Mouse (Mus musculus) forebrain, embryonic 11.5 days (tissue): ENCODE results near the gene Prkcb. TPM values are rescaled to one million over a fixed set of nuclear protein-coding genes. Genes with fewer than 3 reads are reported as not detected.
A peak's percentile ranks its signal among the peaks of the same experiment; 100 is the strongest.

Experiments used
- ATAC-seq: fragments of 200-750 bp; cut with Nextera tagmentation; replicated peaks from 2 replicates; pipeline ENCODE4 v1.8.0; 2017; ENCODE audit warnings: moderate TSS enrichment; ENCODE audit not compliant: low FRiP score
- DNase-seq: peaks from one replicate; pipeline ENCODE4 v3.0.0-alpha.2; 2017; ENCODE audit warnings: low spot score
- H3K27ac ChIP-seq: fragments of 300-500 bp; sonication (generic); 2 replicates; pipeline ENCODE4 v1.5.1; 2014; ENCODE audit warnings: low read depth, low read length
- H3K27me3 ChIP-seq: fragments of 300-500 bp; sonication (generic); 2 replicates; pipeline ENCODE4 v1.6.1; 2014; ENCODE audit warnings: mild to moderate bottlenecking, low read length, mixed read lengths; ENCODE audit not compliant: control insufficient read depth, insufficient read depth
- H3K36me3 ChIP-seq: fragments of 300-500 bp; sonication (generic); 2 replicates; pipeline ENCODE4 v1.6.1; 2014; ENCODE audit warnings: mild to moderate bottlenecking, low read length, moderate library complexity, mixed read lengths; ENCODE audit not compliant: control insufficient read depth, insufficient read depth
- H3K4me1 ChIP-seq: fragments of 300-500 bp; sonication (generic); replicated peaks from 2 replicates; pipeline ENCODE4 v1.6.1; 2014; ENCODE audit warnings: low read length, mixed read lengths; ENCODE audit not compliant: control insufficient read depth, insufficient read depth
- H3K4me2 ChIP-seq: fragments of 300-500 bp; sonication (generic); 2 replicates; pipeline ENCODE4 v1.6.1; 2014; ENCODE audit warnings: low read depth, mild to moderate bottlenecking, low read length, moderate library complexity, mixed read lengths; ENCODE audit not compliant: severe bottlenecking
- H3K4me3 ChIP-seq: fragments of 300-500 bp; sonication (generic); 2 replicates; pipeline ENCODE4 v1.5.1; 2014; ENCODE audit warnings: low read depth, low read length
- H3K9ac ChIP-seq: fragments of 300-500 bp; sonication (generic); 2 replicates; pipeline ENCODE4 v1.6.1; 2014; ENCODE audit warnings: low read length
- H3K9me3 ChIP-seq: fragments of 300-500 bp; sonication (generic); 2 replicates; pipeline ENCODE4 v1.6.1; 2016; ENCODE audit warnings: low read length, mixed read lengths; ENCODE audit not compliant: control insufficient read depth
- WGBS: fragments of 180-500 bp; shearing (Covaris S2); extraction: QIAGEN DNeasy Blood & Tissue Kit; methylation state at CpG from one replicate; pipeline ENCODE4 v1.1.7; 2014; 5-methylcytosine and 5-hydroxymethylcytosine counted together
- polyA plus RNA-seq: library from polyadenylated mRNA; unstranded; fragments of >200 nt; fragmentation: Nextera tagmentation; extraction: Ambion mirVana; gene quantifications from 2 replicates; pipeline ENCODE4 v1.2.1, GENCODE M21; 2014

Prkcb gene
- polyA plus RNA-seq, 1 experiment from 2014 or later: 10.0 TPM

DNA sequence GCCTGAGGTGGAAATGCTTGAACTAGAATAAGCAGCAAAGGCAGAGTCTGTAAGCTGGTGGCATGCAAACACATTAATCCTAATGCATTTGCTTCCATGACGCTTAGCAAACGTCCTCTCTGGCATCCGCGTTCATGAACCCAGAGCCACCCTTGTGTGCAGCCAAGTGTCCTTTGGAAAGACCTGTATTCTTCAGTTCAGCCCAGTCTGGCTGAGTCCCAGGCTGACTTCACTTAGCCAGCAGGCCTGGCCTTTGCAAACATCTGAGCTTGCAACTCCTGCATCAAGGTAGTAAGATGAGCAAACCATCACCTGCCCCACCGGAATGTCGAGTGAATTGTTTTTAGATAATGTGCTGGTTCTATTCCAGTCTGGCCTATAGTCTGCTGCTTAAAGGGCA is 126.1 kb downstream of the Prkcb start:
- H3K27me3 ChIP-seq: no peaks in the 10 kb centered on the region
- DNase-seq (peak; percentile 39), ATAC-seq (no peak)
- no peak overlapping the region for H3K4me2 ChIP-seq
- 94% methylated on average over 6 of the region's 6 CpGs for WGBS
- H3K9ac ChIP-seq: no peak overlapping the region
- H3K36me3 ChIP-seq: no peaks in the 10 kb centered on the region
- H3K4me1 ChIP-seq: no peaks in the 10 kb centered on the region
- H3K4me3 ChIP-seq: no peak overlapping the region
- H3K27ac ChIP-seq: no peak overlapping the region
- H3K9me3 ChIP-seq: no peaks in the 10 kb centered on the region

DNA sequence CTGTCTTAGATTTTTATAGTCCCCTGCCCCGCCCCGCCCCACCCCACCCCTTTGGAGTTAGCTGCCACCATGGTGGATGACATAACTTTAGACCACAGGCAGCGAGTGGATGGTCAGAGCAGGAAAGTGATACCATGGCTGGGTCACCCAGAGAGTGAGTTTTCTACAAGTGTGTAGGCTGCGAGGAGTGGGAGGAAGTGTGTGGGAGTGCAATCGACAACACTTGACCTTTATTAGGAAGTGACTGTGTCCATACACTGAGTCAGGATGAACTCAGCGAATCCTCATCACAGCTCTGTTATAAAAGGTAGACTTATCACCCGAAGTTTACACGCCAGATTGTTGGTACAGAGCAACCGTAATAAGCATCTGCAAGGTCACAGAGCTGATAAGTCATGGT is 126.8 kb downstream of the Prkcb start:
- ATAC-seq: no peak
- H3K27ac ChIP-seq: no peak overlapping the region
- H3K4me2 ChIP-seq: no peak overlapping the region
- no peak overlapping the region for H3K9ac ChIP-seq
- 89% methylated on average over 9 of the region's 9 CpGs for WGBS
- no peaks in the 10 kb centered on the region for H3K36me3 ChIP-seq
- H3K9me3 ChIP-seq: no peaks in the 10 kb centered on the region
- no peaks in the 10 kb centered on the region for H3K4me1 ChIP-seq
- peak; percentile 26 for DNase-seq
- no peak overlapping the region for H3K4me3 ChIP-seq
- no peaks in the 10 kb centered on the region for H3K27me3 ChIP-seq

DNA sequence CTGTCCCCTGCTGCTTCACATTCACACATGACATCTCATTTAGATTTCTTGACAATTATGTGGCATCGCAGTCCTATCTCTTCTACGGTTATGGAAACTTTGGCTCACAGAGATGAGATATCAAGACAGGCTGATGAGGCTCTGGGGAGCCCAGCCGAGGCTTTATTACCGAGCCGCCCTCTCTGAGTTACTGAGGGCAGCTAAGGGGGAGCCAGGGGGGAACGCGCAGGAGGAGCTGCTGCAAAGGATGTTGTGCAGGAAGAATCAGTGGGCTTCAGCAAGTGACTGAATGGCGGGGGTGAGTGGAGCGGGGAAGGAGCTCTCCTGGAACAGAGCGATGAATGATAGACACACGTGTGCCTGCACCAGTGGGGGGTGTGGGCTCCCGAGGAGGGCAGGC is 127.4 kb downstream of the Prkcb start:
- ATAC-seq: no peak
- WGBS: 78% methylated on average over 12 of the region's 12 CpGs
- peak; percentile 17 for DNase-seq

DNA sequence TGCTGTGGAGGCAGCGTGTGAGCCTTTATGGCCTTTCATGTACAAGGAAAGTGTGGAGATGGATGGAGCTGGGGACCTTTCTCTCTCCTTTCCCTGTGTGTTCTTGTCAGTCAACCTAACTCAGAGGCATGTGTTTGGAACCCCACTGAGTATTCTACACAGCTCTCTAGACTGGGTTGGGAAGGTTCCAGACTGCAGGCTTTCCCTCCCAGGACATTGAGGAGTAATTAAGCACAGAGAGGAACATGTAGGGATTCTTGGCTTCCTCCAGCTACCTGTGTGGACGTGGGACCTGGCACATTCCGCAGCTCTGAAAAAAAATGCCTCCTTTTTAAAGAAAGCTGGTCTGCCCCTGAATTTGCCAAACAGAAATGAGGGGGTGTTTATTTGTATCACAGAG is 130.0 kb downstream of the Prkcb start:
- no peak overlapping the region for H3K27ac ChIP-seq
- H3K4me3 ChIP-seq: no peak overlapping the region
- H3K4me2 ChIP-seq: no peak overlapping the region
- H3K4me1 ChIP-seq: no peaks in the 10 kb centered on the region
- H3K9me3 ChIP-seq: no peaks in the 10 kb centered on the region
- H3K9ac ChIP-seq: no peak overlapping the region
- H3K36me3 ChIP-seq: no peaks in the 10 kb centered on the region
- ATAC-seq (no peak), DNase-seq (peak; percentile 27)
- 85% methylated on average over 3 of the region's 3 CpGs for WGBS
- no peaks in the 10 kb centered on the region for H3K27me3 ChIP-seq

More for the DNA sequence above, 127.4 kb downstream of the Prkcb start:
- H3K4me2 ChIP-seq: no peak overlapping the region
- no peak overlapping the region for H3K27ac ChIP-seq
- H3K9me3 ChIP-seq: no peaks in the 10 kb centered on the region
- no peak overlapping the region for H3K4me3 ChIP-seq
- no peaks in the 10 kb centered on the region for H3K36me3 ChIP-seq
- no peaks in the 10 kb centered on the region for H3K27me3 ChIP-seq
- no peak overlapping the region for H3K9ac ChIP-seq
- no peaks in the 10 kb centered on the region for H3K4me1 ChIP-seq

DNA sequence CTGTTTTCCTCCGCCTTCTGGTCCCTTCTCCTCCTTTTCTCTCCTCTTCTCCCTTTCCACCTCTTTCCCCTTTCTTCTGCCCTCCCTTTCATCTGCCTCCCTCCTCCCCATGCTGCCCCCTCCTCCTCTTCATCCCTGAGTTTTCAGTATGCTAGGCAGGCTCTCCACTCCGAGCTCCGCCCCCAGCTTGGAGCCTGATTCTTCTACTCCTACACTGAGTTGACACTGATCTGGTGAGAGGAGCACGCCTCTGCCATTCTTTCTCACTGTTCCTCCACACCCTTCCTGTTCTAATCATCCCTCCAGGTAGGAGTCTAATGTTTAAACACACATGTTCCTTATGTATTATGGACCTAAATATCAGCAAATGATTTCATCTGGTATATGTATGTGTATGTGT is 135.3 kb downstream of the Prkcb start:
- H3K4me3 ChIP-seq: no peak overlapping the region
- DNase-seq (no peak), ATAC-seq (no peak)
- H3K9ac ChIP-seq: no peak overlapping the region
- H3K36me3 ChIP-seq: no peaks in the 10 kb centered on the region
- H3K27me3 ChIP-seq: no peaks in the 10 kb centered on the region
- no peaks in the 10 kb centered on the region for H3K9me3 ChIP-seq
- no peak overlapping the region for H3K27ac ChIP-seq
- no peaks in the 10 kb centered on the region for H3K4me1 ChIP-seq
- WGBS: 60% methylated on average over 4 of the region's 4 CpGs
- no peak overlapping the region for H3K4me2 ChIP-seq

DNA sequence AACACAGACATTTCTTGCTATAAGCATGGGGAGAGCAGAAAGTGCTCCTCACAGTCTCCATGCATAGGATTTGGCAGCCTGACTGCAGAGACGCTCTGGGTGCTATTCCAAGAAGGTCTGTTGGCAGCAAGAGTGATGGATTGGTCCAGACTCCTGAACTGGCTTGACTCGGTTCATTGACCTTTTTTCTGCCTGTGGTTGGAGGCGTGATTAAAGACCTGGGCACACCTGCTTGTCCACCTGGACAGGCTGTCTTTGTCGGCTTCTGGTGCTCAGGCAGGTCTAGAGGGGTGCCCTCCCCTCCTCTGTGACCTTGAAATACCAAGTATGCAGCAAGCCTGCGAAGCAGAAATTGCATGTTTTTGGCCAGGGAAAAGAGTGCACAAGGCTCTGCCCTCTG is 140.6 kb downstream of the Prkcb start:
- WGBS: 87% methylated on average over 5 of the region's 5 CpGs
- Histone ChIP-seq H3K9ac (no peak overlapping the region), H3K9me3 (no peaks in the 10 kb centered on the region), H3K4me2 (no peak overlapping the region), H3K27me3 (no peaks in the 10 kb centered on the region), H3K36me3 (no peaks in the 10 kb centered on the region), H3K27ac (no peak overlapping the region), H3K4me1 (no peaks in the 10 kb centered on the region), H3K4me3 (no peak overlapping the region)
- ATAC-seq: no peak
- no peak for DNase-seq

DNA sequence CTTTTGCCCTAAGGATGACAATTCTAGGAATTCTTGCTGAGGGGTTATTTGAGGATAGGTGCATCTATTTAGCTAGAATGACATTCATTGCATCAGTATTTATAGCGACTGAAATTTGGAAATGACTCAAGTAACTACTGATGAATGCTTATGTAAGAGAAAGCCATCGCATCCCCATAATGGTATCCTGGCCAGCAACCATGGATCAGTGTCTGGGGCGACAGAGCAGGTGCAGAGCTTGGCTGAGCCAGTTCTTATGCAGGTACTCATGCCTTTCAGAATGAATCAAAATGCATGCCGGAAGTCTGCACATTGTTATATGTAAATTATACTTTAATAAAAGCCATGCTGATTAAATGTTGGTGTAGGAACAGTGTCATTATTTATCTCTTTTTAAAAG is 143.8 kb downstream of the Prkcb start:
- Histone ChIP-seq H3K4me2 (no peak overlapping the region), H3K36me3 (no peaks in the 10 kb centered on the region), H3K27ac (no peak overlapping the region), H3K27me3 (no peaks in the 10 kb centered on the region), H3K4me1 (no peaks in the 10 kb centered on the region), H3K9ac (no peak overlapping the region), H3K9me3 (no peaks in the 10 kb centered on the region), H3K4me3 (no peak overlapping the region)
- DNase-seq (no peak), ATAC-seq (no peak)
- WGBS: 86% methylated on average over 4 of the region's 4 CpGs

DNA sequence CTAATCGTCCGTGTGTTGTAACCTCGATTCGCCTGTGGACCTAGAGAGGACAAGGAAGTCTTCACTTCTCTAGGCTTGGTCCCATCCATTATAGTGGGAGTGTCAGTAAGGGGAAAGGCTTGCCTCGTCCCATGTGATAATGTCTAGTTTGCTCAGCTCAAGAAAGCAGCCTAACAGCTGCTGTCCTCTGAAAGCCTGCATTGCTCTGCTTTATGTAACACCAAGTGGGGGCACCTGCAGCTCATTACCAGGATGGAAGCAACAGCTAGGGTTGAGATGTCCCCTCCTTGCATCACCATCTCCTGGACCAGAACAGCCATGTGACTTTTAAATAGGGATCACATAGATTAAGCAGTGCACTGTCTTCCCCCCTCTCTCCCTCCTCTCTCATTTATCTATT is 144.8 kb downstream of the Prkcb start:
- Histone ChIP-seq H3K4me1 (no peaks in the 10 kb centered on the region), H3K9me3 (no peaks in the 10 kb centered on the region), H3K9ac (no peak overlapping the region), H3K36me3 (no peaks in the 10 kb centered on the region), H3K27ac (no peak overlapping the region), H3K4me2 (no peak overlapping the region), H3K4me3 (no peak overlapping the region), H3K27me3 (no peaks in the 10 kb centered on the region)
- ATAC-seq (no peak), DNase-seq (no peak)
- 93% methylated on average over 5 of the region's 5 CpGs for WGBS

DNA sequence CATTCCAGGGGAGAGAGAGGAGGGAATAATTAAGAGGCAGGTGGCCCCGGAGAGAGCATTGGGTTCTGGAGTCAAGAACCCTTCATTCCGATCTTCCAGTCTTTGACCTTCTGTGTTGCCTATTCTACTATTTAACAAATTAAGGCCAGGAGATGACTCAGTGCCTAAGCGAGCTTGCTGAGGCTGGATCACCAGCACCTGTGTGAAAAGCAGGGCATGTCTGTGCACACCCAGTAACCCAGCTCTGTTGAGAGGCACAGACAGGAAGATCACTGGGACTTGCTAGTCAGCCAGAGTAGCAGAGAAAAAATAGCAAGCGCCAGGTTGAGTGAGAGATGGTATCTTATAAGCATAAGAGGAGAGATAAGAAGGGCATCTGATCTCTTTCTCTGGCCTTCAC is 146.4 kb downstream of the Prkcb start:
- ATAC-seq (no peak), DNase-seq (no peak)
- H3K4me3 ChIP-seq: no peak overlapping the region
- H3K9me3 ChIP-seq: no peaks in the 10 kb centered on the region
- H3K27me3 ChIP-seq: no peaks in the 10 kb centered on the region
- no peak overlapping the region for H3K27ac ChIP-seq
- H3K4me2 ChIP-seq: no peak overlapping the region
- no peaks in the 10 kb centered on the region for H3K4me1 ChIP-seq
- no peak overlapping the region for H3K9ac ChIP-seq
- 92% methylated on average over 4 of the region's 4 CpGs for WGBS
- no peaks in the 10 kb centered on the region for H3K36me3 ChIP-seq
